Mouse (Mus musculus) forebrain, embryonic 14.5 days (tissue): Measurements from ENCODE around the gene Agbl4. TPM values are rescaled to one million over a fixed set of nuclear protein-coding genes. Genes with fewer than 3 reads are reported as not detected.

Source experiments
- ATAC-seq: fragments of 200-750 bp; cut with Nextera tagmentation; 2 replicates; pipeline ENCODE4 v1.8.0; 2017; ENCODE audit warnings: mild to moderate bottlenecking, moderate library complexity
- DNase-seq: peaks from one replicate; pipeline ENCODE4 v3.0.0-alpha.2; 2015; ENCODE audit warnings: low spot score
- H3K27ac ChIP-seq: fragments of 300-500 bp; sonication (generic); 2 replicates; pipeline ENCODE4 v1.5.1; 2014; ENCODE audit warnings: low read depth, mild to moderate bottlenecking, control low read depth, low read length, moderate library complexity
- H3K27me3 ChIP-seq: fragments of 300-500 bp; sonication (generic); replicated peaks from 2 replicates; pipeline ENCODE4 v1.6.1; 2014; ENCODE audit warnings: low read length, control low read depth, mixed read lengths; ENCODE audit not compliant: control insufficient read depth, insufficient read depth
- H3K36me3 ChIP-seq: fragments of 300-500 bp; sonication (generic); 2 replicates; pipeline ENCODE4 v1.6.1; 2014; ENCODE audit warnings: low read length, control low read depth; ENCODE audit not compliant: control insufficient read depth, insufficient read depth
- H3K4me1 ChIP-seq: fragments of 300-500 bp; sonication (generic); 2 replicates; pipeline ENCODE4 v1.6.1; 2014; ENCODE audit warnings: antibody characterized with exemption, low read length, control low read depth; ENCODE audit not compliant: control insufficient read depth, insufficient read depth
- H3K4me2 ChIP-seq: fragments of 300-500 bp; sonication (generic); 2 replicates; pipeline ENCODE4 v1.6.1; 2014; ENCODE audit warnings: mild to moderate bottlenecking, control low read depth, low read length
- H3K4me3 ChIP-seq: fragments of 300-500 bp; sonication (generic); 2 replicates; pipeline ENCODE4 v1.5.1; 2014; ENCODE audit warnings: low read depth, low read length, control low read depth
- H3K9ac ChIP-seq: fragments of 300-500 bp; sonication (generic); 2 replicates; pipeline ENCODE4 v1.6.1; 2014; ENCODE audit warnings: mild to moderate bottlenecking, low read length, control low read depth, moderate library complexity
- H3K9me3 ChIP-seq: fragments of 300-500 bp; sonication (generic); replicated peaks from 2 replicates; pipeline ENCODE4 v1.6.1; 2016; ENCODE audit warnings: low read length, control low read depth, mixed read lengths; ENCODE audit not compliant: control insufficient read depth
- WGBS: fragments of 180-500 bp; shearing (Covaris S2); extraction: QIAGEN DNeasy Blood & Tissue Kit; methylation state at CpG from one replicate; pipeline ENCODE4 v1.1.7; 2014; 5-methylcytosine and 5-hydroxymethylcytosine counted together
- polyA plus RNA-seq: library from polyadenylated mRNA; unstranded; fragments of >200 nt; fragmentation: Nextera tagmentation; extraction: Ambion mirVana; gene quantifications from 2 replicates; pipeline ENCODE4 v1.2.1, GENCODE M21; 2014

Gene Agbl4
- polyA plus RNA-seq, 1 experiment from 2014 or later: 2.3 TPM

- no peak overlapping the region for H3K9ac ChIP-seq
- DNase-seq: peak; percentile 69
- H3K4me1 ChIP-seq: peaks cover 18% of the 10 kb centered on the region
- no peak overlapping the region for H3K4me2 ChIP-seq
- H3K4me3 ChIP-seq: no peak overlapping the region
- H3K36me3 ChIP-seq: no peaks in the 10 kb centered on the region
- H3K9me3 ChIP-seq: no peaks in the 10 kb centered on the region
- 33% methylated on average over 10 of the region's 10 CpGs for WGBS
- no peak overlapping the region for H3K27ac ChIP-seq
- ATAC-seq: peak; percentile 78
- H3K27me3 ChIP-seq: no peaks in the 10 kb centered on the region
Measured at GRCm38 (mm10) chr4:111583562-111584237, 1186.2 kb downstream of the Agbl4 start.

GRCm38 (mm10) chr4:111584286-111584685, 1186.8 kb downstream of the Agbl4 start:
- WGBS: 43% methylated on average over 7 of the region's 7 CpGs
- no peaks in the 10 kb centered on the region for H3K36me3 ChIP-seq
- H3K27ac ChIP-seq: no peak overlapping the region
- H3K4me1 ChIP-seq: peaks cover 18% of the 10 kb centered on the region
- no peak overlapping the region for H3K4me3 ChIP-seq
- H3K27me3 ChIP-seq: no peaks in the 10 kb centered on the region
- DNase-seq (no peak), ATAC-seq (0 out of 2 replicates have a peak, but pooled peaks have one; percentile 32)
- H3K9ac ChIP-seq: no peak overlapping the region
- H3K4me2 ChIP-seq: no peak overlapping the region
- H3K9me3 ChIP-seq: no peaks in the 10 kb centered on the region

- Histone ChIP-seq H3K4me1 (peaks cover 11% of the 10 kb centered on the region; the same call in 1 of the 2 replicates), H3K4me3 (no peak overlapping the region), H3K36me3 (no peaks in the 10 kb centered on the region), H3K27me3 (no peaks in the 10 kb centered on the region), H3K9me3 (no peaks in the 10 kb centered on the region), H3K4me2 (no peak overlapping the region), H3K9ac (no peak overlapping the region), H3K27ac (no peak overlapping the region)
- DNase-seq (no peak), ATAC-seq (no peak)
- WGBS: 90% methylated on average over 1 of the region's 1 CpGs
Measured at GRCm38 (mm10) chr4:111588211-111588610, 1190.8 kb downstream of the Agbl4 start.

- no peaks in the 10 kb centered on the region for H3K9me3 ChIP-seq
- H3K36me3 ChIP-seq: no peaks in the 10 kb centered on the region
- DNase-seq: no peak
- 96% methylated on average over 4 of the region's 4 CpGs for WGBS
- no peak overlapping the region for H3K4me3 ChIP-seq
- H3K4me1 ChIP-seq: peaks cover under 1% of the 10 kb centered on the region; the same call in 1 of the 2 replicates
- no peaks in the 10 kb centered on the region for H3K27me3 ChIP-seq
- H3K27ac ChIP-seq: no peak overlapping the region
- ATAC-seq: no peak
- H3K4me2 ChIP-seq: no peak overlapping the region
- no peak overlapping the region for H3K9ac ChIP-seq
Measured at GRCm38 (mm10) chr4:111589467-111590170, 1192.2 kb downstream of the Agbl4 start.

- Histone ChIP-seq H3K27ac (no peak overlapping the region), H3K36me3 (no peaks in the 10 kb centered on the region), H3K4me2 (no peak overlapping the region), H3K4me3 (no peak overlapping the region), H3K4me1 (peaks cover 5% of the 10 kb centered on the region; the same call in 1 of the 2 replicates), H3K9me3 (no peaks in the 10 kb centered on the region), H3K27me3 (no peaks in the 10 kb centered on the region), H3K9ac (no peak overlapping the region)
- WGBS: 93% methylated on average over 3 of the region's 3 CpGs
- no peak for ATAC-seq
- no peak for DNase-seq
Measured at GRCm38 (mm10) chr4:111594655-111595295, 1197.3 kb downstream of the Agbl4 start.

- DNase-seq (peak; percentile 91), ATAC-seq (peak; percentile 95)
- Histone ChIP-seq H3K9ac (no peak overlapping the region), H3K27ac (peak overlapping the region; percentile 9; the same call in 1 of the 2 replicates), H3K27me3 (no peaks in the 10 kb centered on the region), H3K4me1 (peaks cover 5% of the 10 kb centered on the region; the same call in 1 of the 2 replicates), H3K4me2 (no peak overlapping the region), H3K9me3 (no peaks in the 10 kb centered on the region), H3K36me3 (no peaks in the 10 kb centered on the region), H3K4me3 (no peak overlapping the region)
- WGBS: 77% methylated on average over 2 of the region's 2 CpGs
Measured at GRCm38 (mm10) chr4:111597249-111597661, 1199.8 kb downstream of the Agbl4 start.

GRCm38 (mm10) chr4:111597986-111598385, 1200.5 kb downstream of the Agbl4 start:
- Histone ChIP-seq H3K4me1 (peaks cover 5% of the 10 kb centered on the region; the same call in 1 of the 2 replicates), H3K9ac (no peak overlapping the region), H3K36me3 (no peaks in the 10 kb centered on the region), H3K9me3 (no peaks in the 10 kb centered on the region), H3K27ac (no peak overlapping the region), H3K4me2 (no peak overlapping the region), H3K27me3 (no peaks in the 10 kb centered on the region), H3K4me3 (no peak overlapping the region)
- 61% methylated on average over 1 of the region's 1 CpGs for WGBS
- 0 out of 2 replicates have a peak, but pooled peaks have one; percentile 15 for ATAC-seq
- peak; percentile 28 for DNase-seq

- H3K9me3 ChIP-seq: no peaks in the 10 kb centered on the region
- peaks cover 1% of the 10 kb centered on the region; the same call in 1 of the 2 replicates for H3K4me1 ChIP-seq
- WGBS: 84% methylated on average over 2 of the region's 2 CpGs
- H3K9ac ChIP-seq: no peak overlapping the region
- H3K36me3 ChIP-seq: no peaks in the 10 kb centered on the region
- H3K27me3 ChIP-seq: no peaks in the 10 kb centered on the region
- ATAC-seq (no peak), DNase-seq (no peak)
- H3K4me3 ChIP-seq: no peak overlapping the region
- no peak overlapping the region for H3K4me2 ChIP-seq
- H3K27ac ChIP-seq: no peak overlapping the region
Measured at GRCm38 (mm10) chr4:111603194-111603593, 1205.7 kb downstream of the Agbl4 start.
